Mouse (Mus musculus) lung, adult 2 months (tissue): ENCODE data around the gene Ints5.

Experiments
- CTCF ChIP-seq: fragments of 200-500 bp; IDR thresholded peaks from 2 replicates; pipeline ENCODE4 v1.5.1; 2011; ENCODE audit warnings: mild to moderate bottlenecking, low read length, control low read depth; ENCODE audit not compliant: insufficient read depth
- POLR2A ChIP-seq: fragments of 200-500 bp; IDR thresholded peaks from 2 replicates; pipeline ENCODE4 v1.6.1; 2011; ENCODE audit warnings: low read depth, mild to moderate bottlenecking, control low read depth, low read length, borderline replicate concordance; ENCODE audit errors: extremely low read depth

GRCm38 (mm10) chr19:8852236-8852928 lies 40.4 kb upstream of the Ints5 start:
- TF ChIP-seq CTCF = no peak
- TF ChIP-seq POLR2A = no peak
